Mouse (Mus musculus) forebrain, embryonic 16.5 days (tissue): ENCODE measurements around the gene Adgrf3. TPM values are rescaled to one million over a fixed set of nuclear protein-coding genes. Genes with fewer than 3 reads are reported as not detected.

Source experiments
- ATAC-seq: fragments of 200-750 bp; cut with Nextera tagmentation; 2 replicates; pipeline ENCODE4 v1.8.0; 2017; ENCODE audit warnings: mild to moderate bottlenecking, moderate library complexity
- H3K27ac ChIP-seq: fragments of 300-500 bp; sonication (generic); 2 replicates; pipeline ENCODE4 v1.5.1; 2014; ENCODE audit warnings: low read length, control low read depth
- H3K27me3 ChIP-seq: fragments of 300-500 bp; sonication (generic); replicated peaks from 2 replicates; pipeline ENCODE4 v1.6.1; 2014; ENCODE audit warnings: low read length; ENCODE audit not compliant: control insufficient read depth, insufficient read depth
- H3K36me3 ChIP-seq: fragments of 300-500 bp; sonication (generic); 2 replicates; pipeline ENCODE4 v1.6.1; 2014; ENCODE audit not compliant: control insufficient read depth, insufficient read depth
- H3K4me1 ChIP-seq: fragments of 300-500 bp; sonication (generic); replicated peaks from 2 replicates; pipeline ENCODE4 v1.6.1; 2014; ENCODE audit warnings: low read length; ENCODE audit not compliant: control insufficient read depth, insufficient read depth
- H3K4me2 ChIP-seq: fragments of 300-500 bp; sonication (generic); 2 replicates; pipeline ENCODE4 v1.6.1; 2014; ENCODE audit warnings: mild to moderate bottlenecking, low read length, control low read depth
- H3K4me3 ChIP-seq: fragments of 300-500 bp; sonication (generic); replicated peaks from 2 replicates; pipeline ENCODE4 v1.5.1; 2014; ENCODE audit warnings: mild to moderate bottlenecking, low read length, control low read depth
- H3K9ac ChIP-seq: fragments of 300-500 bp; sonication (generic); replicated peaks from 2 replicates; pipeline ENCODE4 v1.6.1; 2014; ENCODE audit warnings: low read depth, low read length, control low read depth
- H3K9me3 ChIP-seq: fragments of 300-500 bp; sonication (generic); 2 replicates; pipeline ENCODE4 v1.6.1; 2016; ENCODE audit warnings: low read length; ENCODE audit not compliant: control insufficient read depth
- WGBS: fragments of 180-500 bp; shearing (Covaris S2); extraction: QIAGEN DNeasy Blood & Tissue Kit; methylation state at CpG from one replicate; pipeline ENCODE4 v1.1.7; 2014; 5-methylcytosine and 5-hydroxymethylcytosine counted together
- polyA plus RNA-seq: library from polyadenylated mRNA; unstranded; fragments of >200 nt; fragmentation: Nextera tagmentation; extraction: Ambion mirVana; gene quantifications from 2 replicates; pipeline ENCODE4 v1.2.1, GENCODE M21; 2015

The Adgrf3 gene
- polyA plus RNA-seq, 1 experiment from 2014 or later: not detected

- Histone ChIP-seq H3K36me3 (no peaks in the 10 kb centered on the region), H3K9ac (peak overlapping the region; percentile 80), H3K4me3 (peak overlapping the region; percentile 73), H3K9me3 (no peaks in the 10 kb centered on the region), H3K27me3 (no peaks in the 10 kb centered on the region), H3K27ac (no peak overlapping the region; the same call in 1 of the 2 replicates), H3K4me2 (peak overlapping the region; percentile 94), H3K4me1 (peaks cover 22% of the 10 kb centered on the region)
- 26% methylated on average over 13 of the region's 13 CpGs for WGBS
- ATAC-seq: no peak
Observed at GRCm38 (mm10) chr5:30155821-30156629, 49.5 kb downstream of the Adgrf3 start.

GRCm38 (mm10) chr5:30155395-30155792, 50.1 kb downstream of the Adgrf3 start:
- Histone ChIP-seq H3K27me3 (no peaks in the 10 kb centered on the region), H3K4me2 (peak overlapping the region; percentile 94), H3K27ac (peak overlapping the region; percentile 80), H3K4me3 (peak overlapping the region; percentile 73), H3K36me3 (no peaks in the 10 kb centered on the region), H3K9ac (peak overlapping the region; percentile 80), H3K4me1 (peaks cover 22% of the 10 kb centered on the region), H3K9me3 (no peaks in the 10 kb centered on the region)
- ATAC-seq: peak; percentile 61
- WGBS: 0% methylated on average over 31 of the region's 31 CpGs

GRCm38 (mm10) chr5:30154474-30155394, 50.8 kb downstream of the Adgrf3 start, which contains the start of the genes Hadha and Hadhb:
TSS of gene Hadha (minus strand) at chr5:30155162.
TSS of gene Hadhb (plus strand) at chr5:30155248.
- H3K27me3 ChIP-seq: no peaks in the 10 kb centered on the region
- H3K4me1 ChIP-seq: peaks cover 22% of the 10 kb centered on the region
- H3K4me3 ChIP-seq: peak within 1 kb of the TSS; percentile 73
- H3K9me3 ChIP-seq: no peaks in the 10 kb centered on the region
- ATAC-seq: peak; percentile 94
- peak within 1 kb of the TSS; percentile 80 for H3K27ac ChIP-seq
- WGBS: under 1% methylated on average over 52 of the region's 53 CpGs
- peak within 1 kb of the TSS; percentile 94 for H3K4me2 ChIP-seq
- no peaks in the 10 kb centered on the region for H3K36me3 ChIP-seq
- H3K9ac ChIP-seq: peak within 1 kb of the TSS; percentile 80

GRCm38 (mm10) chr5:30154013-30154412, 51.5 kb downstream of the Adgrf3 start:
- no peaks in the 10 kb centered on the region for H3K36me3 ChIP-seq
- 20% methylated on average over 4 of the region's 4 CpGs for WGBS
- no peaks in the 10 kb centered on the region for H3K27me3 ChIP-seq
- no peak overlapping the region for H3K27ac ChIP-seq
- peak overlapping the region; percentile 94 for H3K4me2 ChIP-seq
- ATAC-seq: no peak
- peak overlapping the region; percentile 80 for H3K9ac ChIP-seq
- peak overlapping the region; percentile 73 for H3K4me3 ChIP-seq
- peaks cover 22% of the 10 kb centered on the region for H3K4me1 ChIP-seq
- H3K9me3 ChIP-seq: no peaks in the 10 kb centered on the region

GRCm38 (mm10) chr5:30153222-30153621, 52.3 kb downstream of the Adgrf3 start:
- Histone ChIP-seq H3K9me3 (no peaks in the 10 kb centered on the region), H3K27ac (no peak overlapping the region), H3K9ac (no peak overlapping the region), H3K4me3 (no peak overlapping the region), H3K36me3 (no peaks in the 10 kb centered on the region), H3K4me2 (no peak overlapping the region), H3K27me3 (no peaks in the 10 kb centered on the region), H3K4me1 (peaks cover 22% of the 10 kb centered on the region)
- no peak for ATAC-seq
- 90% methylated on average over 2 of the region's 2 CpGs for WGBS

GRCm38 (mm10) chr5:30152413-30152812, 53.1 kb downstream of the Adgrf3 start:
- Histone ChIP-seq H3K9ac (no peak overlapping the region), H3K27me3 (no peaks in the 10 kb centered on the region), H3K4me2 (no peak overlapping the region), H3K4me3 (no peak overlapping the region), H3K27ac (no peak overlapping the region), H3K4me1 (peaks cover 22% of the 10 kb centered on the region), H3K9me3 (no peaks in the 10 kb centered on the region), H3K36me3 (no peaks in the 10 kb centered on the region)
- no peak for ATAC-seq
- 55% methylated on average over 1 of the region's 1 CpGs for WGBS

GRCm38 (mm10) chr5:30152007-30152406, 53.5 kb downstream of the Adgrf3 start:
- Histone ChIP-seq H3K4me3 (no peak overlapping the region), H3K4me2 (no peak overlapping the region), H3K4me1 (peaks cover 22% of the 10 kb centered on the region), H3K36me3 (no peaks in the 10 kb centered on the region), H3K9me3 (no peaks in the 10 kb centered on the region), H3K9ac (no peak overlapping the region), H3K27me3 (no peaks in the 10 kb centered on the region), H3K27ac (no peak overlapping the region)
- ATAC-seq: no peak
- 28% methylated on average over 4 of the region's 4 CpGs for WGBS

- Histone ChIP-seq H3K9ac (no peak overlapping the region), H3K9me3 (no peaks in the 10 kb centered on the region), H3K4me2 (no peak overlapping the region), H3K27me3 (no peaks in the 10 kb centered on the region), H3K4me1 (peaks cover 6% of the 10 kb centered on the region), H3K4me3 (no peak overlapping the region), H3K36me3 (peaks cover 22% of the 10 kb centered on the region), H3K27ac (no peak overlapping the region)
- no peak for ATAC-seq
- WGBS: 84% methylated on average over 5 of the region's 5 CpGs
Observed at GRCm38 (mm10) chr5:30148133-30148920, 57.2 kb downstream of the Adgrf3 start.
